Mouse (Mus musculus) E14TG2a.4 (cell line): ENCODE results near the gene Prkca.

ENCODE experiments used
- H3K27me3 ChIP-seq: 2 replicates; pipeline ENCODE4 v1.6.1; 2014; ENCODE audit warnings: low read length, control low read depth; ENCODE audit not compliant: insufficient read depth
- H3K36me3 ChIP-seq: 2 replicates; pipeline ENCODE4 v1.6.1; 2014; ENCODE audit warnings: low read length, control low read depth; ENCODE audit not compliant: insufficient read depth
- H3K4me1 ChIP-seq: replicated peaks from 2 replicates; pipeline ENCODE4 v1.6.1; 2014; ENCODE audit warnings: low read depth, low read length, control low read depth
- H3K4me3 ChIP-seq: replicated peaks from 2 replicates; pipeline ENCODE4 v1.5.1; 2014; ENCODE audit warnings: mild to moderate bottlenecking, low read length
- H3K9me3 ChIP-seq: 2 replicates; pipeline ENCODE4 v1.6.1; 2014; ENCODE audit warnings: low read length, control low read depth
- CTCF ChIP-seq: conservative IDR thresholded peaks from 2 replicates; pipeline ENCODE4 v1.5.1; 2014; ENCODE audit warnings: low read length
- NANOG ChIP-seq: IDR thresholded peaks from 2 replicates; pipeline ENCODE4 v1.6.1; 2014; ENCODE audit warnings: borderline replicate concordance, low read length, mixed read lengths
- POU5F1 ChIP-seq: IDR thresholded peaks from 2 replicates; pipeline ENCODE4 v1.6.1; 2014; ENCODE audit warnings: low read length, borderline replicate concordance

The Prkca gene

GRCm38 (mm10) chr11:108279748-108280373 is 63.9 kb downstream of the Prkca start:
- H3K27me3 ChIP-seq: peaks cover 24% of the 10 kb centered on the region
- H3K4me3 ChIP-seq: no peak overlapping the region
- no peaks in the 10 kb centered on the region for H3K9me3 ChIP-seq
- H3K36me3 ChIP-seq: no peaks in the 10 kb centered on the region
- no peaks in the 10 kb centered on the region for H3K4me1 ChIP-seq
- TF ChIP-seq NANOG (no peak), POU5F1 (no peak), CTCF (no peak)

- Histone ChIP-seq H3K27me3 (peaks cover 44% of the 10 kb centered on the region), H3K4me1 (peaks cover 9% of the 10 kb centered on the region; the same call in 1 of the 2 replicates), H3K9me3 (no peaks in the 10 kb centered on the region), H3K4me3 (no peak overlapping the region), H3K36me3 (no peaks in the 10 kb centered on the region)
- TF ChIP-seq CTCF (no peak), NANOG (no peak)
Measured at GRCm38 (mm10) chr11:108277096-108277495, 66.6 kb downstream of the Prkca start.

- H3K27me3 ChIP-seq: peaks cover 53% of the 10 kb centered on the region
- no peak for TF ChIP-seq POU5F1
- no peak for TF ChIP-seq NANOG
- no peak for TF ChIP-seq CTCF
- no peaks in the 10 kb centered on the region for H3K9me3 ChIP-seq
Measured at GRCm38 (mm10) chr11:108276148-108276547, 67.6 kb downstream of the Prkca start.

GRCm38 (mm10) chr11:108274046-108274445 is 69.7 kb downstream of the Prkca start:
- Histone ChIP-seq H3K27me3 (peaks cover 59% of the 10 kb centered on the region), H3K36me3 (no peaks in the 10 kb centered on the region), H3K4me3 (no peak overlapping the region), H3K4me1 (peaks cover 35% of the 10 kb centered on the region), H3K9me3 (no peaks in the 10 kb centered on the region)
- TF ChIP-seq CTCF (no peak), NANOG (no peak), POU5F1 (no peak)

More at GRCm38 (mm10) chr11:108276148-108276547, 67.6 kb downstream of the Prkca start:
- peaks cover 18% of the 10 kb centered on the region for H3K4me1 ChIP-seq
- H3K36me3 ChIP-seq: no peaks in the 10 kb centered on the region
- H3K4me3 ChIP-seq: no peak overlapping the region

GRCm38 (mm10) chr11:108273415-108273965 is 70.2 kb downstream of the Prkca start:
- H3K36me3 ChIP-seq: no peaks in the 10 kb centered on the region
- TF ChIP-seq POU5F1 (no peak), CTCF (no peak), NANOG (no peak)
- no peak overlapping the region for H3K4me3 ChIP-seq
- peaks cover 41% of the 10 kb centered on the region for H3K4me1 ChIP-seq
- no peaks in the 10 kb centered on the region for H3K9me3 ChIP-seq
- H3K27me3 ChIP-seq: peaks cover 56% of the 10 kb centered on the region

- no peaks in the 10 kb centered on the region for H3K36me3 ChIP-seq
- TF ChIP-seq CTCF (no peak), NANOG (no peak), POU5F1 (no peak)
- no peaks in the 10 kb centered on the region for H3K9me3 ChIP-seq
- H3K4me3 ChIP-seq: no peak overlapping the region
- H3K27me3 ChIP-seq: peaks cover 63% of the 10 kb centered on the region
- H3K4me1 ChIP-seq: peaks cover 48% of the 10 kb centered on the region
Measured at GRCm38 (mm10) chr11:108272601-108273414, 70.9 kb downstream of the Prkca start.

GRCm38 (mm10) chr11:108271305-108271704 is 72.4 kb downstream of the Prkca start:
- Histone ChIP-seq H3K4me1 (peaks cover 56% of the 10 kb centered on the region), H3K4me3 (no peak overlapping the region), H3K9me3 (no peaks in the 10 kb centered on the region), H3K27me3 (peaks cover 71% of the 10 kb centered on the region), H3K36me3 (no peaks in the 10 kb centered on the region)
- no peak for TF ChIP-seq CTCF
- no peak for TF ChIP-seq NANOG
- TF ChIP-seq POU5F1: no peak

- Histone ChIP-seq H3K27me3 (peaks cover 74% of the 10 kb centered on the region), H3K36me3 (no peaks in the 10 kb centered on the region), H3K4me3 (no peak overlapping the region), H3K9me3 (no peaks in the 10 kb centered on the region), H3K4me1 (peaks cover 56% of the 10 kb centered on the region)
- no peak for TF ChIP-seq NANOG
- no peak for TF ChIP-seq POU5F1
- no peak for TF ChIP-seq CTCF
Measured at GRCm38 (mm10) chr11:108269516-108269915, 74.2 kb downstream of the Prkca start.
